ENCODE assay signal across 23 mouse cellular contexts in genomic region chr10:83666556-83666955, GRCm38 (mm10). TPM values are rescaled to one million over a fixed set of nuclear protein-coding genes. Genes with fewer than 3 reads are reported as not detected.
A peak's percentile ranks its signal among the peaks of the same experiment; 100 is the strongest.
DNase-seq lines count a peak whose midpoint lies in the region; ATAC-seq and TF ChIP-seq lines count a peak whose summit lies in the region.
"Had no signal": no experiment of that assay in that cellular context is flagged by ENCODE, and none has a peak within 500 bp of the region (broad histone marks: within the 10 kb centered on the region; RNA-seq: fewer than 3 reads in every experiment).

No protein-coding gene starts in this region.

- ATAC-seq in liver, postnatal 0 days: peak; percentile 50; the same call in 1 of the 2 replicates
- ATAC-seq in liver, embryonic 11.5 days (replicated peaks; ENCODE audit: low FRiP score): no peak
- peak; percentile 41; the same call in 1 of the 2 replicates for ATAC-seq in intestine, postnatal 0 days
- no peak for ATAC-seq in megakaryocyte progenitor cell, adult 5-6 weeks (replicated peaks; ENCODE audit: poor library complexity)
- ATAC-seq: activated CD4-positive, CD25-positive, alpha-beta regulatory T cell, adult 4 months; CD4-positive, CD25-positive, alpha-beta regulatory T cell, adult 4 months; forebrain, embryonic 13.5 days; forebrain, embryonic 15.5 days; Patski had no signal

- H3K4me1 ChIP-seq in liver, postnatal 0 days (ENCODE audit: insufficient read depth): no peaks in the 10 kb centered on the region
- H3K4me1 ChIP-seq in liver, embryonic 11.5 days (replicated peaks; ENCODE audit: control insufficient read depth, insufficient read depth, low read length): no peaks in the 10 kb centered on the region
- H3K4me1 ChIP-seq in intestine, postnatal 0 days (replicated peaks; ENCODE audit: control insufficient read depth, insufficient read depth, low read length): no peaks in the 10 kb centered on the region
- H3K4me1 ChIP-seq: embryonic facial prominence, embryonic 12.5 days; forebrain, embryonic 13.5 days; forebrain, embryonic 15.5 days had no signal

- no peaks in the 10 kb centered on the region for H3K9me3 ChIP-seq in liver, postnatal 0 days (ENCODE audit: low read length)
- H3K9me3 ChIP-seq in liver, embryonic 11.5 days (ENCODE audit: control insufficient read depth, low read length): no peaks in the 10 kb centered on the region
- no peaks in the 10 kb centered on the region for H3K9me3 ChIP-seq in intestine, postnatal 0 days (ENCODE audit: control insufficient read depth)
- H3K9me3 ChIP-seq: embryonic facial prominence, embryonic 10.5 days; embryonic facial prominence, embryonic 12.5 days; forebrain, embryonic 13.5 days; forebrain, embryonic 15.5 days; G1E had no signal

- no peak overlapping the region for H3K4me3 ChIP-seq in liver, postnatal 0 days (ENCODE audit: low read depth, low read length)
- H3K4me3 ChIP-seq in liver, embryonic 11.5 days (ENCODE audit: low read depth, low read length): no peak overlapping the region
- H3K4me3 ChIP-seq in intestine, postnatal 0 days (ENCODE audit: low read depth, low read length): no peak overlapping the region
- H3K4me3 ChIP-seq: embryonic facial prominence, embryonic 10.5 days; embryonic facial prominence, embryonic 12.5 days; forebrain, embryonic 13.5 days; forebrain, embryonic 15.5 days had no signal

- TF ChIP-seq EP300 in liver, postnatal 0 days (IDR thresholded peaks at IDR 0.05; ENCODE audit: low read depth): no peak

- WGBS in liver, postnatal 0 days (ENCODE audit: insufficient replicate concordance): 81% methylated on average over 4 of the region's 4 CpGs
- WGBS in liver, embryonic 11.5 days: 82% methylated on average over 4 of the region's 4 CpGs
- WGBS in intestine, postnatal 0 days: 45% methylated on average over 4 of the region's 4 CpGs

- no peak overlapping the region for H3K9ac ChIP-seq in liver, postnatal 0 days (replicated peaks)
- no peak overlapping the region for H3K9ac ChIP-seq in liver, embryonic 11.5 days (ENCODE audit: low read depth, low read length)
- H3K9ac ChIP-seq in intestine, postnatal 0 days (ENCODE audit: low read depth, low read length): no peak overlapping the region
- H3K9ac ChIP-seq: embryonic facial prominence, embryonic 12.5 days; forebrain, embryonic 13.5 days; forebrain, embryonic 15.5 days had no signal

- H3K4me2 ChIP-seq in liver, postnatal 0 days (ENCODE audit: low read depth, low read length): no peak overlapping the region
- H3K4me2 ChIP-seq in liver, embryonic 11.5 days: no peak overlapping the region
- H3K4me2 ChIP-seq in intestine, postnatal 0 days (replicated peaks; ENCODE audit: low read depth): no peak overlapping the region
- H3K4me2 ChIP-seq: embryonic facial prominence, embryonic 12.5 days; forebrain, embryonic 13.5 days; forebrain, embryonic 15.5 days had no signal

- no peaks in the 10 kb centered on the region for H3K36me3 ChIP-seq in liver, postnatal 0 days (replicated peaks; ENCODE audit: insufficient read depth, low read length)
- no peaks in the 10 kb centered on the region for H3K36me3 ChIP-seq in liver, embryonic 11.5 days (ENCODE audit: control insufficient read depth, insufficient read depth, low read length)
- no peaks in the 10 kb centered on the region for H3K36me3 ChIP-seq in intestine, postnatal 0 days (ENCODE audit: control insufficient read depth, insufficient read depth)
- H3K36me3 ChIP-seq: embryonic facial prominence, embryonic 10.5 days; embryonic facial prominence, embryonic 12.5 days; forebrain, embryonic 15.5 days; G1E had no signal

- no peak overlapping the region for H3K27ac ChIP-seq in liver, postnatal 0 days (ENCODE audit: low read depth)
- no peak overlapping the region for H3K27ac ChIP-seq in liver, embryonic 11.5 days (ENCODE audit: low read depth, low read length)
- H3K27ac ChIP-seq in intestine, postnatal 0 days (ENCODE audit: low read depth, low read length): no peak overlapping the region
- H3K27ac ChIP-seq: embryonic facial prominence, embryonic 10.5 days; embryonic facial prominence, embryonic 12.5 days; forebrain, embryonic 13.5 days; forebrain, embryonic 15.5 days had no signal

- TF ChIP-seq CTCF in liver, postnatal 0 days (IDR thresholded peaks at IDR 0.05; ENCODE audit: low read depth): no peak
- no peak for TF ChIP-seq CTCF in intestine, postnatal 0 days (IDR thresholded peaks at IDR 0.05; ENCODE audit: low read depth)

- DNase-seq in liver, postnatal 0 days: no peak
- no peak for DNase-seq in liver, embryonic 11.5 days (ENCODE audit: low spot score)
- DNase-seq in urinary bladder, postnatal 36 days (ENCODE audit: low spot score in 2 of 2): no peak
- DNase-seq: adrenal gland, adult 8-10 months; adrenal gland, postnatal 14 days; adrenal gland, postnatal 36 days; B cell, adult 2 months; cerebellum, adult 11-12 months; cerebellum, adult 2 months; cerebellum, adult 9-10 months; cerebellum, postnatal 10 days; cerebellum, postnatal 25 days had no signal

- H3K27me3 ChIP-seq in liver, postnatal 0 days (ENCODE audit: insufficient read depth, low read length): no peaks in the 10 kb centered on the region
- no peaks in the 10 kb centered on the region for H3K27me3 ChIP-seq in liver, embryonic 11.5 days (replicated peaks; ENCODE audit: control insufficient read depth, insufficient read depth, low read length)
- H3K27me3 ChIP-seq in intestine, postnatal 0 days (replicated peaks; ENCODE audit: control insufficient read depth, insufficient read depth, low read length): no peaks in the 10 kb centered on the region
- H3K27me3 ChIP-seq: CH12.LX; embryonic facial prominence, embryonic 12.5 days; forebrain, embryonic 13.5 days; forebrain, embryonic 15.5 days had no signal

RNA-seq across cellular contexts. Expression of gene Appl2, which starts 18.0 kb away (rescaled TPM):
- 7.8 and 9.2 TPM in 2 replicates for polyA plus RNA-seq in liver, postnatal 0 days (2015; fragmentation: Nextera tagmentation; extraction: Ambion mirVana)
- polyA plus RNA-seq in liver, embryonic 11.5 days (2014; fragmentation: Nextera tagmentation; extraction: Ambion mirVana): 26.8 and 29.9 TPM in 2 replicates
- 27.5 and 28.3 TPM in 2 replicates for polyA plus RNA-seq in intestine, postnatal 0 days (2015; fragmentation: Nextera tagmentation; extraction: Ambion mirVana)
- 24.7 and 25.4 TPM in 2 replicates for total RNA-seq in megakaryocyte progenitor cell, adult 5-6 weeks (2015)
- total RNA-seq in megakaryocyte progenitor cell, adult 5-6 weeks (2017): 26.2 and 32.0 TPM in 2 replicates

RNA-seq across cellular contexts. Expression of gene 1500009L16Rik, which starts 56.1 kb away (rescaled TPM):
- polyA plus RNA-seq in liver, postnatal 0 days (2015; fragmentation: Nextera tagmentation; extraction: Ambion mirVana): 0.31 and 0.48 TPM in 2 replicates
- polyA plus RNA-seq in liver, embryonic 11.5 days (2014; fragmentation: Nextera tagmentation; extraction: Ambion mirVana): 7.8 and 10.0 TPM in 2 replicates
- polyA plus RNA-seq in intestine, postnatal 0 days (2015; fragmentation: Nextera tagmentation; extraction: Ambion mirVana): 5.3 and 8.9 TPM in 2 replicates
- total RNA-seq in megakaryocyte progenitor cell, adult 5-6 weeks (2015): 0.64 and 1.2 TPM in 2 replicates
- total RNA-seq in megakaryocyte progenitor cell, adult 5-6 weeks (2017): 0.47 and 0.75 TPM in 2 replicates
- polyA plus RNA-seq: G1E had no signal

Comparison
In these comparisons a context has a peak if more than half of its experiments do, and no peak if none do; other contexts are left out.
1. ATAC-seq: peak in liver, postnatal 0 days (single experiment) and intestine, postnatal 0 days (single experiment); none in liver, embryonic 11.5 days (single experiment) and megakaryocyte progenitor cell, adult 5-6 weeks (single experiment).